Mouse (Mus musculus) cerebellum, adult 2 months (tissue): ENCODE data around the gene Evl.

Source experiments
- CTCF ChIP-seq: fragments of 200-500 bp; IDR thresholded peaks from 2 replicates; pipeline ENCODE4 v1.5.1; 2011; ENCODE audit warnings: low read depth, mild to moderate bottlenecking, control low read depth, low read length, moderate library complexity, borderline replicate concordance; ENCODE audit not compliant: insufficient read depth
- POLR2A ChIP-seq: fragments of 200-500 bp; IDR thresholded peaks from 2 replicates; pipeline ENCODE4 v1.6.1; 2011; ENCODE audit warnings: low read length, control low read depth, borderline replicate concordance; ENCODE audit not compliant: insufficient read depth

DNA sequence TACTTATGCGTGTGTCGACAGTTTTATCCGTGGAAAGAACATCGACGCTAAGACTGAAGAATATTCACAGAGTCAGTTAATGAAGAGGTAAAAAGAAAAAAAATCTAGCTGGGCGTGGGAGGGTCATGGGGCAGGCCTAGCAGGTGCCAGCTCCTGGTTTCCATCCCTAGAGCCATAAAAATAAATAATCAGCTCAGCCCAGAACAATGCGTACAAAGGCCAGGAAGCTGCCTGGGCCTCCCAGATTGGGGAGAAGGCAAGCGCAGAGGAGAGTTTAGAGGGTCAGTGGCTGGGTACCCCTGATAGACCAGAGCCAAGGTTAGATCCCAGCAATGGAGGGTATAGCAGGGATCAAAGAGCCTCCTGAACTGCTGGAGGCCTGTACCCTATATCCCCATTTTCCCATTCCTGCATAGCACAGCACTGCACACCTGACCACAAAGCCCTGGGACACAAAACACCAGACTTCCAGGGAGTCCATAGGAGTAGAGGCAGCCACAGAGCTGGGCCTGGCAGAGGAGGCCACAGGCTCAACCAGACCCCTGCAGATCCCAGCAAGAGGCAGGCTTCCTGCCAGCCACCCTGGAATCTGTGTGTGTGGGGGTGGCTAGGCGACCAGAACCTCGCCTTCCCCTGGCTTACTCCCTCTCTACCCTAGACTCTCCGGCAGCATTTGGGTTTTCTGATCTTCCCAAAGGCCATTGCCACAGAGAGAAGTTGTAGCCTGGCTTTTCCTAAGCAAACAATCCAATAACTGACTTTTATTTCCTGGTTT, 144.4 kb downstream of the Evl start:
- no peak for TF ChIP-seq CTCF
- TF ChIP-seq POLR2A, result no peak
